Mouse (Mus musculus) spleen, adult 2 months (tissue): ENCODE results near the gene Ttll11. TPM values are rescaled to one million over a fixed set of nuclear protein-coding genes. Genes with fewer than 3 reads are reported as not detected.

ENCODE experiments used
- DNase-seq, 2 experiments: peaks; one replicate each; pipeline versions ENCODE4 v3.0.0 to v3.0.0-alpha.2; 2012 to 2021; ENCODE audit warnings: low spot score in 2 of 2, low read depth in 1 of 2
- H3K27ac ChIP-seq: fragments of 200-500 bp; 2 replicates; pipeline ENCODE4 v1.5.1; 2012; ENCODE audit warnings: low read length, inconsistent platforms; ENCODE audit not compliant: insufficient read depth
- H3K27me3 ChIP-seq: fragments of 200-500 bp; 2 replicates; pipeline ENCODE4 v1.6.1; 2012; ENCODE audit warnings: mild to moderate bottlenecking, moderate library complexity, low read length, inconsistent platforms; ENCODE audit not compliant: control insufficient read depth, insufficient read depth
- H3K36me3 ChIP-seq: fragments of 200-500 bp; 2 replicates; pipeline ENCODE4 v1.6.1; 2012; ENCODE audit warnings: mild to moderate bottlenecking, low read length, inconsistent platforms; ENCODE audit not compliant: control insufficient read depth, insufficient read depth
- H3K4me1 ChIP-seq: fragments of 200-500 bp; 2 replicates; pipeline ENCODE4 v1.6.1; 2011; ENCODE audit warnings: inconsistent platforms; ENCODE audit not compliant: control insufficient read depth, insufficient read depth, insufficient read length
- H3K4me3 ChIP-seq: fragments of 200-500 bp; 2 replicates; pipeline ENCODE4 v1.5.1; 2011; ENCODE audit warnings: mild to moderate bottlenecking, inconsistent platforms; ENCODE audit not compliant: insufficient read depth, insufficient read length; ENCODE audit errors: extremely low read depth
- POLR2A ChIP-seq: fragments of 200-500 bp; IDR thresholded peaks from 2 replicates; pipeline ENCODE4 v1.6.1; 2011; ENCODE audit warnings: low read depth, low read length, inconsistent platforms
- whole genome bisulfite sequencing: fragments of 180-500 bp; shearing (Covaris S2); methylation state at CpG from one replicate; pipeline ENCODE4 v1.1.7; 2018; 5-methylcytosine and 5-hydroxymethylcytosine counted together
- polyA plus RNA-seq: library from polyadenylated mRNA; depleted of rRNA; stranded (reverse); fragments of >200 nt; gene quantifications from 2 replicates; pipeline ENCODE4 v1.2.3, GENCODE M21; 2012; rRNA removed

The Ttll11 gene
- polyA plus RNA-seq, 1 experiment: 1.3 TPM

DNA sequence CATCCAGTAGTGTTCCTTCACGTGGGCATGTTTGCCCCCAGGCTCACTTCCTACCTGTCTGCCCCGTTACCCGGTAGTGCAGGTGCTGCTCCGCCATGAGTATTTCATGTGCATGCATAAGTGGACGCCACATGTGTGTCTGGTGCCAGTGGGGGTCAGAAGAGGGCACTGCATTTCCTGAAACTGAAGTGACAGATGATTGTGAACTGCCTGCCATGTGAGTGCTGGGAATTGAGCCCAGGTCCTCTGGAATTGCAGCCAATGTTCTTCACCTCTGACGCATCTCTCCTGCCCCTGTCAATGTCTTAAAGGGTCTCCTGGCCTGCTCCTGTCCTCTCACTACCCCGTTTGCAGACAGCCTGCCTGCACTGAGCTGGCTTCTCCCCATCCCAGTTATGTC lies 277.7 kb downstream of the Ttll11 start:
- DNase-seq: no peak
- Histone ChIP-seq H3K4me1 (no peaks in the 10 kb centered on the region), H3K27ac (no peak overlapping the region), H3K4me3 (no peak overlapping the region), H3K36me3 (no peaks in the 10 kb centered on the region), H3K27me3 (no peaks in the 10 kb centered on the region)
- WGBS: 96% methylated on average over 7 of the region's 7 CpGs
- TF ChIP-seq POLR2A: no peak

Other genes with a start within 250 kb of the Ttll11 start
- gene Ndufa8, start 69.5 kb upstream of the Ttll11 start, polyA plus RNA-seq: 25.9 and 28.5 TPM in 2 replicates
- not detected in 2 replicates for gene Morn5, start 69.5 kb upstream of the Ttll11 start, polyA plus RNA-seq
- gene Lhx6, start 125.5 kb upstream of the Ttll11 start, polyA plus RNA-seq: 0.71 and 0.79 TPM in 2 replicates
- 13.4 and 14.2 TPM in 2 replicates for gene Mrrf, start 156.5 kb upstream of the Ttll11 start, polyA plus RNA-seq
- gene Rbm18, start 156.9 kb upstream of the Ttll11 start, polyA plus RNA-seq: 5.5 and 6.1 TPM in 2 replicates